Mouse (Mus musculus): ENCODE measurements around the gene Hyal4. TPM values are rescaled to one million over a fixed set of nuclear protein-coding genes. Genes with fewer than 3 reads are reported as not detected.

Gene Hyal4
- not detected in 2 replicates for total RNA-seq (2015; ENCODE audit: low replicate concordance)
- total RNA-seq (2017; ENCODE audit: low replicate concordance): not detected in 2 replicates

- ATAC-seq (replicated peaks; ENCODE audit: low FRiP score, poor library complexity, severe bottlenecking): no peak
These were observed at the start of gene Hyal4 for GRCm38 (mm10) chr6:24748029-24748428. Hyal4 (plus strand) TSS chr6:24748329.

GRCm38 (mm10) chr6:24707090-24707489 is 41.0 kb upstream of the Hyal4 start:
- no peak for ATAC-seq (replicated peaks; ENCODE audit: low FRiP score, poor library complexity, severe bottlenecking)

GRCm38 (mm10) chr6:24707499-24707898 is 40.6 kb upstream of the Hyal4 start:
- ATAC-seq (replicated peaks; ENCODE audit: low FRiP score, poor library complexity, severe bottlenecking): no peak

GRCm38 (mm10) chr6:24721317-24722099 is 26.6 kb upstream of the Hyal4 start:
- no peak for ATAC-seq (replicated peaks; ENCODE audit: low FRiP score, poor library complexity, severe bottlenecking)

- ATAC-seq (replicated peaks; ENCODE audit: low FRiP score, poor library complexity, severe bottlenecking): no peak
These were observed 20.0 kb upstream of the Hyal4 start for GRCm38 (mm10) chr6:24728130-24728529.

GRCm38 (mm10) chr6:24732945-24733344 is 15.2 kb upstream of the Hyal4 start, which contains the start of gene Hyal6:
Hyal6 (plus strand) TSS chr6:24733245.
- ATAC-seq (replicated peaks; ENCODE audit: low FRiP score, poor library complexity, severe bottlenecking): no peak

GRCm38 (mm10) chr6:24734565-24734964 is 13.6 kb upstream of the Hyal4 start:
- no peak for ATAC-seq (replicated peaks; ENCODE audit: low FRiP score, poor library complexity, severe bottlenecking)

GRCm38 (mm10) chr6:24759281-24759680 is 11.2 kb downstream of the Hyal4 start:
- ATAC-seq (replicated peaks; ENCODE audit: low FRiP score, poor library complexity, severe bottlenecking): no peak

- ATAC-seq (replicated peaks; ENCODE audit: low FRiP score, poor library complexity, severe bottlenecking): no peak
These were observed 18.1 kb downstream of the Hyal4 start for GRCm38 (mm10) chr6:24766261-24766660.

- ATAC-seq (replicated peaks; ENCODE audit: low FRiP score, poor library complexity, severe bottlenecking): no peak
These were observed 31.1 kb downstream of the Hyal4 start for GRCm38 (mm10) chr6:24779182-24779581.

GRCm38 (mm10) chr6:24790888-24791287 is 42.8 kb downstream of the Hyal4 start, which contains the start of gene Spam1:
Spam1 (plus strand) TSS chr6:24791188.
- ATAC-seq (replicated peaks; ENCODE audit: low FRiP score, poor library complexity, severe bottlenecking): no peak

Other genes starting within 250 kb of the Hyal4 start
- gene Iqub, start 233.3 kb upstream of the Hyal4 start, total RNA-seq (2015; ENCODE audit: low replicate concordance): not detected in 2 replicates
- 1.1 TPM in 1 of 2 replicates, not detected in the other for gene Iqub, start 233.3 kb upstream of the Hyal4 start, total RNA-seq (2017; ENCODE audit: low replicate concordance)
- gene Ndufa5, start 220.3 kb upstream of the Hyal4 start, total RNA-seq (2015; ENCODE audit: low replicate concordance): 99.8 and 122 TPM in 2 replicates
- gene Ndufa5, start 220.3 kb upstream of the Hyal4 start, total RNA-seq (2017; ENCODE audit: low replicate concordance): 80.4 and 150 TPM in 2 replicates
- not detected in 2 replicates for gene Asb15, start 220.2 kb upstream of the Hyal4 start, total RNA-seq (2015; ENCODE audit: low replicate concordance)
- 0.13 TPM in 1 of 2 replicates, not detected in the other for gene Asb15, start 220.2 kb upstream of the Hyal4 start, total RNA-seq (2017; ENCODE audit: low replicate concordance)
- not detected in 2 replicates for gene Lmod2, start 150.6 kb upstream of the Hyal4 start, total RNA-seq (2015; ENCODE audit: low replicate concordance)
- not detected in 2 replicates for gene Lmod2, start 150.6 kb upstream of the Hyal4 start, total RNA-seq (2017; ENCODE audit: low replicate concordance)
- gene Wasl, start 83.3 kb upstream of the Hyal4 start, total RNA-seq (2015; ENCODE audit: low replicate concordance): 20.5 and 23.4 TPM in 2 replicates
- gene Wasl, start 83.3 kb upstream of the Hyal4 start, total RNA-seq (2017; ENCODE audit: low replicate concordance): 14.8 and 15.4 TPM in 2 replicates
- not detected in 2 replicates for gene Hyal6, start 15.1 kb upstream of the Hyal4 start, total RNA-seq (2015; ENCODE audit: low replicate concordance)
- gene Hyal6, start 15.1 kb upstream of the Hyal4 start, total RNA-seq (2017; ENCODE audit: low replicate concordance): not detected in 2 replicates
- not detected in 2 replicates for gene Spam1, start 42.9 kb downstream of the Hyal4 start, total RNA-seq (2015; ENCODE audit: low replicate concordance)
- not detected in 2 replicates for gene Spam1, start 42.9 kb downstream of the Hyal4 start, total RNA-seq (2017; ENCODE audit: low replicate concordance)
- gene Hyal5, start 109.7 kb downstream of the Hyal4 start, total RNA-seq (2015; ENCODE audit: low replicate concordance): not detected in 2 replicates
- not detected in 2 replicates for gene Hyal5, start 109.7 kb downstream of the Hyal4 start, total RNA-seq (2017; ENCODE audit: low replicate concordance)
- gene Tmem229a, start 208.0 kb downstream of the Hyal4 start, total RNA-seq (2015; ENCODE audit: low replicate concordance): not detected in 2 replicates
- not detected in 2 replicates for gene Tmem229a, start 208.0 kb downstream of the Hyal4 start, total RNA-seq (2017; ENCODE audit: low replicate concordance)

All from erythroid progenitor cell, adult 5-6 weeks (primary cell).